Mouse (Mus musculus) spleen, adult 2 months (tissue): ENCODE results near the gene Acsf3. TPM values are rescaled to one million over a fixed set of nuclear protein-coding genes. Genes with fewer than 3 reads are reported as not detected.

Experiments used
- DNase-seq, 2 experiments: peaks; one replicate each; pipeline versions ENCODE4 v3.0.0 to v3.0.0-alpha.2; 2012 to 2021; ENCODE audit warnings: low spot score in 2 of 2, low read depth in 1 of 2
- H3K27ac ChIP-seq: fragments of 200-500 bp; 2 replicates; pipeline ENCODE4 v1.5.1; 2012; ENCODE audit warnings: low read length, inconsistent platforms; ENCODE audit not compliant: insufficient read depth
- H3K27me3 ChIP-seq: fragments of 200-500 bp; 2 replicates; pipeline ENCODE4 v1.6.1; 2012; ENCODE audit warnings: mild to moderate bottlenecking, moderate library complexity, low read length, inconsistent platforms; ENCODE audit not compliant: control insufficient read depth, insufficient read depth
- H3K36me3 ChIP-seq: fragments of 200-500 bp; 2 replicates; pipeline ENCODE4 v1.6.1; 2012; ENCODE audit warnings: mild to moderate bottlenecking, low read length, inconsistent platforms; ENCODE audit not compliant: control insufficient read depth, insufficient read depth
- H3K4me1 ChIP-seq: fragments of 200-500 bp; 2 replicates; pipeline ENCODE4 v1.6.1; 2011; ENCODE audit warnings: inconsistent platforms; ENCODE audit not compliant: control insufficient read depth, insufficient read depth, insufficient read length
- H3K4me3 ChIP-seq: fragments of 200-500 bp; 2 replicates; pipeline ENCODE4 v1.5.1; 2011; ENCODE audit warnings: mild to moderate bottlenecking, inconsistent platforms; ENCODE audit not compliant: insufficient read depth, insufficient read length; ENCODE audit errors: extremely low read depth
- CTCF ChIP-seq: fragments of 200-500 bp; IDR thresholded peaks from 2 replicates; pipeline ENCODE4 v1.5.1; 2011; ENCODE audit warnings: mild to moderate bottlenecking, inconsistent platforms; ENCODE audit not compliant: insufficient read depth, insufficient read length, insufficient replicate concordance; ENCODE audit errors: extremely low read depth
- POLR2A ChIP-seq: fragments of 200-500 bp; IDR thresholded peaks from 2 replicates; pipeline ENCODE4 v1.6.1; 2011; ENCODE audit warnings: low read depth, low read length, inconsistent platforms
- WGBS: fragments of 180-500 bp; shearing (Covaris S2); methylation state at CpG from one replicate; pipeline ENCODE4 v1.1.7; 2018; 5-methylcytosine and 5-hydroxymethylcytosine counted together
- polyA plus RNA-seq: library from polyadenylated mRNA; depleted of rRNA; stranded (reverse); fragments of >200 nt; gene quantifications from 2 replicates; pipeline ENCODE4 v1.2.3, GENCODE M21; 2012

Gene Acsf3
- polyA plus RNA-seq, 1 experiment: 11.1 TPM

DNA sequence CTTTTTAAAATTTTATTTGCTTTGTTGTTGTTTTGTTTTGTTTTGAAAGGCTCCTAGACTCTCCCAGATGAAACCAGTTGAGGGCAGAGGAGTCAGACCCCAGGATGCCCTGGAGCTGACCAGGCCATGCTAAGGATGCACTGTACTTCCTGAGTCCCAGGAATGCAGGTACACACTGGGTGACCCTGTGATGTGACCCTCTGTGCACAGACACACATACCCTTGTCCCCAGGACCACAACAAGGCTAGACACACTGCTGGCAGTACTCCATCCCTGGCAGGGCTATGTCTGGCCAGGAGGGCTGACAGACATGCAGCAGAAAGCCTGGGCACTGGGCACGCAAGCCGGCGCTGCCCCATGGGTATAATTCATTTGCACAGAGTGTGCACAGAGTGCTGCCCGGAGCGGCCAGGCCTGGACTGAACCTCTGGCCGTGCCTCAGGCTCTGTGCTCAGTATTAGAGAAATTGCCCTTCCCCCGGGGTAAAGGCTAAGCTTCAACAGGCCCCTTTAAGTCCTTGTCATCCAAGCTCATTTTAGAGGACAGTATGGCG, 8.6 kb upstream of the Acsf3 start:
- WGBS: 83% methylated on average over 8 of the region's 8 CpGs
- DNase-seq: no peak
- Histone ChIP-seq H3K27ac (no peak overlapping the region), H3K36me3 (no peaks in the 10 kb centered on the region), H3K4me3 (no peak overlapping the region), H3K4me1 (peaks cover 10% of the 10 kb centered on the region), H3K27me3 (no peaks in the 10 kb centered on the region)
- TF ChIP-seq POLR2A (no peak), CTCF (no peak)

DNA sequence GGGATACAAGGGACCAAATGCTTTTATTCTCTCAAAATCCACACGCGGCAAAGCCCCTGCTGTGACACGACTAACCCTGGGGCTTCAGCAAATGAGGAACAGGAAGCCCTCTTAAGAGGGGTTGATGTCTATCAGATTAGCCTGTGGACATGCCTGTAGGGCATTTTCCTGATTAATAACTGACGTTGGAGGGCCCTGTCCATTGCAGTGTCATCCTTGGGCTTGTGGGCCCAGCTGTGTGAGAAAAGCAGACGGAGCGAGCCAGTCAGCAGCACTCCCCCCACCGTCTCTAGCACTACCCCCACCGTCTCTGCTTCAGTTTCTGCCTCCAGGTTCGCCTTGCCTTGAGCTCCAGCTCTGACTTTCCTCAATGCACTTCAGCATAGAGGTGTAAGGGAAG, 8.1 kb upstream of the Acsf3 start:
- DNase-seq: no peak
- H3K36me3 ChIP-seq: no peaks in the 10 kb centered on the region
- H3K4me3 ChIP-seq: no peak overlapping the region
- H3K27me3 ChIP-seq: no peaks in the 10 kb centered on the region
- peaks cover 9% of the 10 kb centered on the region for H3K4me1 ChIP-seq
- TF ChIP-seq POLR2A: no peak
- TF ChIP-seq CTCF: no peak
- H3K27ac ChIP-seq: no peak overlapping the region
- 42% methylated on average over 9 of the region's 9 CpGs for WGBS

DNA sequence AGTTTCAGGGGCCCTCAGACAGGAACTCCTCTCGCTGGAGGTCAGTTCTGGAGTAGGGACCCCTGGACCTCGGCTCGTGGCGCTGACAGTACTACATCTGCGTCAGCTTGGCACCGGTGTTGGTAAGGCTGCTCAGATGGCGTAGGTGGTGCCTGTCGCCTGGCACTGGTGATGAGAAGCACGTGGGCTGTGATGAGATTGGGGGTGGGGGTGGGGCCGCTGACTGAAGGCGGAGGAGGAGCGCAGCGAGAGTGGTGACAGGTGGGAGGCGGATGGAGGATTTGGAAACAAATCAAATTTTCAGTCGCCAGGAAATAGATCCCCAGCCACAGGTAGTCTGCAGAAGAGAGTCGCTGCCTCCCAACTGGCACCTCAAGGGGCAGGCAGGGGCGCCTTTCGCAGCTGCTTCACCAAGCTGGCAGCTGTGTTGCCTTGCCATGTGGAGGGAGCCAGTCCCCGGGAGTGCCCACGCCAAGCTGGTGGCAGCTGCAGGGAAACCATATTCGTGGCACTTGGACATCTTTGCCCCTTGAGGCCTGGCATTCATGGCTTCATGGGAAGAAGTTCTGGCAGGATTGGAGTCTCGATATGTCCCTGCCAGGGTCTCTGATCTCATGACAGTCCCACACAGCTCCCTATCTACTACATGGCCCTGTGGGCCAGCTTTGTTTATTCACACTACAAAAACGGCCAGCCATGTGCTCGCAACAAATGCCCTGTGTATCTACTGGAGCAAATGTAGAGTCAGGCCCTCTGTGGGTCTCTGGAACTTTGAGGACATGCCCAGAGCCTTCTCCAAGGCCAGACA, 5.8 kb upstream of the Acsf3 start:
- Histone ChIP-seq H3K4me1 (peaks cover 6% of the 10 kb centered on the region), H3K4me3 (no peak overlapping the region), H3K36me3 (no peaks in the 10 kb centered on the region), H3K27me3 (no peaks in the 10 kb centered on the region), H3K27ac (no peak overlapping the region)
- WGBS: 58% methylated on average over 24 of the region's 24 CpGs
- no peak for TF ChIP-seq POLR2A
- no peak for TF ChIP-seq CTCF
- DNase-seq: no peak

DNA sequence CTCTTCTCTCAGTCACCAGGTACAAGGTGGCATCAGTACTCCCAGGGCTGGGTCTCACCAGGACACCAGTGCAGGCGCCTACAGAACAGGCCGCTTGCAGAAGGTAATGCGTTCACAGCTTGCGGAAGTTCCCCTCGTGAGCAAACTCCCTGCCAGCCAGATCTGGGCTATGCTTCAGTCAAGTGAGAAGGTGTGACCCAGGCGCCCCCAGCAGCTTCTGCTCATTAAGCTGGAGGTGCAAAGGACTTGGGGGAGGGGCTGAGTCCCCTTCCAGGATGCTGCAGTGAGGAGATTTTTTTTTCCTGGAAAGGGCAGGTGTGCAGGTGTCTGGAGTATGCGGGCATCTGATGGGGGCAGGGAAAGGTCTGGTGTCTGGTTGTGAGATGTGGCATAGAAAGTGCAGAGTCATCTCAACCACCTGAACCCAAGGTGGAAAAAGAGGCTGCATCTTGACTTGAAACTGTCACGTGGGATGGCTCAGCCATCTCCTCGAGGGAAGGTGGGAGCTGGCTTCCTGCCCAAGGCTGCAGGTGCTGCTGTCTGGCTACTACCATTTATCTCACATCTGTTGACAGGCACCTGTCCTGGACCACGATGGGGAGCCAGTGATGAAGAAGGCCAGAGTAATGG, 2.7 kb upstream of the Acsf3 start:
- no peak for TF ChIP-seq CTCF
- TF ChIP-seq POLR2A: no peak
- H3K27me3 ChIP-seq: no peaks in the 10 kb centered on the region
- WGBS: 37% methylated on average over 10 of the region's 10 CpGs
- no peak for DNase-seq
- peaks cover 3% of the 10 kb centered on the region for H3K4me1 ChIP-seq
- H3K27ac ChIP-seq: no peak overlapping the region
- no peak overlapping the region for H3K4me3 ChIP-seq
- H3K36me3 ChIP-seq: no peaks in the 10 kb centered on the region

DNA sequence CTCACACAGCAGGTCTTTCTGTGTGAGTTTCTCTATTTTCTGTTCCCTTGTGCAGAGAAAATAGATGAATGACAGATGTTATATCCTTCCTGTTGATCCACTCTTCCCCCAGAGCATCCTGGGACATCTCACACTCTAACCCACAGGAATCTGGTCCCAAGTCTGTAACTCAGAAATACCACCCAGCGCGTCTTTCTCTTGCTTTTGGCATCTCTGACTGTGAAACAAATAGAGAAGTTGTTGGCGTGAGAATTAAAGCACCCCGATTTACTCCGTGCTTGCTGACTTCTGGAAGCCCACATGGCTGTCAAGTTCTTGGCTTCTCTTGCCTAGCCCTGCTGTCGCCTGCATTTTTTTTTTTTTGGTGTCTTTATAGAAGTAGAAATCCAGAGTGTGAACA, 2.4 kb downstream of the Acsf3 start:
- 92% methylated on average over 6 of the region's 6 CpGs for WGBS
- no peak for DNase-seq
- TF ChIP-seq CTCF: no peak
- TF ChIP-seq POLR2A: no peak

DNA sequence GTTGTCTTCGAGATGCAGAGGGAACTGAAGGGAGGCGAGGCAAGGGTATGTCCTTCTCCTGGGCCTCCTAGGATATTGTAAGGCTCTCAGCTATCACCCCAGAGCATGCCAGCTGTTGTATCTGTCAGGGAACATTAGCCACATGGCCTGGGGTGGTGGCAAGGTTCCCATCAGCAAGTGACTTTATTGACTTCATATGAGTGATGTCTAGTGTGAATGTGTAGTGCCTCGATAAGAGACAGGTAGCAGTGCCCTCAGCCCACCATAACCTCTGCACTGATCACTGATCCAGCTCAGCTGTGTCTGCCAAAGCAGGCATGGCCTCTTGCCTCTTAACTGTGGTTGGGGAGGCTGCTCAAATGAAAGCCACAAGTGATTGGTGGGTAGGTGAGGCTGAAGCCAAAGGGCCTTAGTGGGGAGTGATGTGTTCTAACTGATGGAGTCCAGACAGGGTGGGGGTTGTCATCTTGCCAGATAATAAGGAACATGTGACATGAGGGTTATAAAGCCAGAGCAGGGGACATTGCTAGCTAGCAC, 3.5 kb downstream of the Acsf3 start:
- H3K27ac ChIP-seq: no peak overlapping the region
- no peak overlapping the region for H3K4me3 ChIP-seq
- DNase-seq: no peak
- no peaks in the 10 kb centered on the region for H3K27me3 ChIP-seq
- 85% methylated on average over 3 of the region's 3 CpGs for WGBS
- H3K36me3 ChIP-seq: peaks cover 9% of the 10 kb centered on the region
- peaks cover 3% of the 10 kb centered on the region; the same call in 1 of the 2 replicates for H3K4me1 ChIP-seq
- TF ChIP-seq CTCF: no peak
- no peak for TF ChIP-seq POLR2A

More for the DNA sequence above, 2.4 kb downstream of the Acsf3 start:
- H3K4me1 ChIP-seq: peaks cover 3% of the 10 kb centered on the region; the same call in 1 of the 2 replicates
- H3K27me3 ChIP-seq: no peaks in the 10 kb centered on the region
- H3K36me3 ChIP-seq: peaks cover 7% of the 10 kb centered on the region
- no peak overlapping the region for H3K27ac ChIP-seq
- no peak overlapping the region for H3K4me3 ChIP-seq

DNA sequence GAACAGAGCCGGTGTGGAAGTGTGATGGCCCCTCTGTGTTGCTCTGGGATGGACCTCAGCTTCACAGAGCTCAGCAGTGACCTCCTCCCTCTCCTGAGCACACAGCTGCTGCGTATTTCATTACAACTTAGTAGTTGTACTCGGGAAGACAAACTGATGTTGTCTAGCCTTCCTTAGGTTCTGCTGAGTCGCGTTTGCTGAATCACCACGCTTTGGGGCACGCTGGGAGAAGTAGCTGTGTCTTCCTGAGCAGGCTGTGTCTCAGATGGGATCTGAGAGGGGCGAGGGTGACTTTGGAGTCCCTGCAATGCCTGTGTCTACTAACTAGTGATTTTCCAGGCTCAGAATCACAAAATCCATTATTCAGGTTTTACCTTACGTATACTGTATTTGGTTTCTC, 4.0 kb downstream of the Acsf3 start:
- H3K4me1 ChIP-seq: peaks cover 3% of the 10 kb centered on the region; the same call in 1 of the 2 replicates
- no peak overlapping the region for H3K27ac ChIP-seq
- DNase-seq: no peak
- H3K36me3 ChIP-seq: peaks cover 11% of the 10 kb centered on the region
- TF ChIP-seq CTCF (no peak), POLR2A (no peak)
- WGBS: 79% methylated on average over 9 of the region's 9 CpGs
- no peak overlapping the region for H3K4me3 ChIP-seq
- H3K27me3 ChIP-seq: no peaks in the 10 kb centered on the region
